Mouse (Mus musculus) limb, embryonic 14.5 days (tissue): ENCODE data around the gene Hus1b. TPM values are rescaled to one million over a fixed set of nuclear protein-coding genes. Genes with fewer than 3 reads are reported as not detected.

Experiments
- ATAC-seq: fragments of 200-750 bp; cut with Nextera tagmentation; 2 replicates; pipeline ENCODE4 v1.8.0; 2017; ENCODE audit warnings: low read depth, moderate number of reproducible peaks, moderate TSS enrichment; ENCODE audit not compliant: low FRiP score
- DNase-seq: peaks from one replicate; pipeline ENCODE4 v3.0.0-alpha.2; 2015; ENCODE audit warnings: low spot score
- H3K27ac ChIP-seq: fragments of 300-500 bp; sonication (generic); replicated peaks from 2 replicates; pipeline ENCODE4 v1.5.1; 2014; ENCODE audit warnings: low read depth, mild to moderate bottlenecking, low read length, moderate library complexity, mixed read lengths
- H3K27me3 ChIP-seq: fragments of 300-500 bp; sonication (generic); 2 replicates; pipeline ENCODE4 v1.6.1; 2014; ENCODE audit warnings: low read length, mixed read lengths; ENCODE audit not compliant: control insufficient read depth, insufficient read depth
- H3K36me3 ChIP-seq: fragments of 300-500 bp; sonication (generic); 2 replicates; pipeline ENCODE4 v1.6.1; 2014; ENCODE audit warnings: mild to moderate bottlenecking, low read length, moderate library complexity, mixed read lengths; ENCODE audit not compliant: control insufficient read depth, insufficient read depth
- H3K4me1 ChIP-seq: fragments of 300-500 bp; sonication (generic); 2 replicates; pipeline ENCODE4 v1.6.1; 2014; ENCODE audit warnings: antibody characterized with exemption, low read length, mixed read lengths; ENCODE audit not compliant: control insufficient read depth, insufficient read depth
- H3K4me2 ChIP-seq: fragments of 300-500 bp; sonication (generic); replicated peaks from 2 replicates; pipeline ENCODE4 v1.6.1; 2014; ENCODE audit warnings: low read depth, mild to moderate bottlenecking, low read length, moderate library complexity; ENCODE audit not compliant: severe bottlenecking
- H3K4me3 ChIP-seq: fragments of 300-500 bp; sonication (generic); replicated peaks from 2 replicates; pipeline ENCODE4 v1.5.1; 2014; ENCODE audit warnings: low read length
- H3K9ac ChIP-seq: fragments of 300-500 bp; sonication (generic); 2 replicates; pipeline ENCODE4 v1.6.1; 2014; ENCODE audit warnings: mild to moderate bottlenecking, low read depth, low read length, moderate library complexity; ENCODE audit not compliant: severe bottlenecking
- H3K9me3 ChIP-seq: fragments of 300-500 bp; sonication (generic); 2 replicates; pipeline ENCODE4 v1.6.1; 2016; ENCODE audit warnings: low read length; ENCODE audit not compliant: control insufficient read depth
- POLR2A ChIP-seq: fragments of 200-500 bp; IDR thresholded peaks from 2 replicates; pipeline ENCODE4 v1.8.0; 2012; ENCODE audit warnings: inconsistent platforms, mild to moderate bottlenecking, moderate library complexity, borderline replicate concordance; ENCODE audit not compliant: insufficient read depth, insufficient read length; ENCODE audit errors: extremely low read depth
- WGBS: fragments of 180-500 bp; shearing (Covaris S2); extraction: QIAGEN DNeasy Blood & Tissue Kit; methylation state at CpG from one replicate; pipeline ENCODE4 v1.1.7; 2014; 5-methylcytosine and 5-hydroxymethylcytosine counted together
- polyA plus RNA-seq, 2 experiments: library from polyadenylated mRNA; depleted of rRNA in 1 of 2; stranded (reverse) in 1 of 2; unstranded in 1 of 2; fragments of >200 nt; fragmentation: Nextera tagmentation in 1 of 2; extraction: Ambion mirVana in 1 of 2; gene quantifications; 2 replicates each; pipeline versions ENCODE4 v1.2.1 to v1.2.3; 2012 to 2014

The Hus1b gene
- polyA plus RNA-seq, 2 experiments = 0.21 TPM

- Histone ChIP-seq H3K9me3 (no peaks in the 10 kb centered on the region), H3K27me3 (no peaks in the 10 kb centered on the region), H3K9ac (no peak overlapping the region), H3K4me3 (no peak overlapping the region), H3K4me2 (no peak overlapping the region), H3K36me3 (no peaks in the 10 kb centered on the region; the same call in 1 of the 2 replicates), H3K4me1 (0 out of 2 replicates have a peak, but pooled peaks cover 4% of the 10 kb centered on the region), H3K27ac (no peak overlapping the region)
- TF ChIP-seq POLR2A = no peak
- WGBS = 68% methylated on average over 5 of the region's 5 CpGs
- ATAC-seq (no peak), DNase-seq (no peak)
Measured at GRCm38 (mm10) chr13:30911931-30912625, 35.5 kb downstream of the Hus1b start.

GRCm38 (mm10) chr13:30910889-30911288, 36.7 kb downstream of the Hus1b start:
- no peak for TF ChIP-seq POLR2A
- Histone ChIP-seq H3K4me2 (no peak overlapping the region), H3K36me3 (no peaks in the 10 kb centered on the region; the same call in 1 of the 2 replicates), H3K9me3 (no peaks in the 10 kb centered on the region), H3K27ac (no peak overlapping the region), H3K27me3 (no peaks in the 10 kb centered on the region), H3K9ac (no peak overlapping the region), H3K4me3 (no peak overlapping the region), H3K4me1 (0 out of 2 replicates have a peak, but pooled peaks cover 4% of the 10 kb centered on the region)
- DNase-seq (no peak), ATAC-seq (no peak)
- 80% methylated on average over 5 of the region's 5 CpGs for WGBS

- ATAC-seq = no peak
- DNase-seq = no peak
- H3K27me3 ChIP-seq = no peaks in the 10 kb centered on the region
- H3K9me3 ChIP-seq = no peaks in the 10 kb centered on the region
- H3K4me3 ChIP-seq = no peak overlapping the region
- no peak overlapping the region for H3K27ac ChIP-seq
- H3K9ac ChIP-seq = no peak overlapping the region
- 36% methylated on average over 2 of the region's 2 CpGs for WGBS
- no peak overlapping the region for H3K4me2 ChIP-seq
- TF ChIP-seq POLR2A = no peak
- peaks cover 22% of the 10 kb centered on the region for H3K36me3 ChIP-seq
- peaks cover 4% of the 10 kb centered on the region; the same call in 1 of the 2 replicates for H3K4me1 ChIP-seq
Measured at GRCm38 (mm10) chr13:30902286-30902685, 45.3 kb downstream of the Hus1b start.

GRCm38 (mm10) chr13:30901387-30902041, 46.0 kb downstream of the Hus1b start:
- DNase-seq = peak; percentile 8

More at GRCm38 (mm10) chr13:30901387-30902041, 46.0 kb downstream of the Hus1b start:
- Histone ChIP-seq H3K36me3 (peaks cover 22% of the 10 kb centered on the region), H3K9ac (no peak overlapping the region), H3K4me1 (peaks cover 4% of the 10 kb centered on the region; the same call in 1 of the 2 replicates), H3K4me2 (no peak overlapping the region), H3K4me3 (no peak overlapping the region), H3K27ac (no peak overlapping the region), H3K27me3 (no peaks in the 10 kb centered on the region), H3K9me3 (no peaks in the 10 kb centered on the region)
- WGBS = 83% methylated on average over 7 of the region's 7 CpGs
- no peak for TF ChIP-seq POLR2A
- ATAC-seq = no peak

Other genes starting within 250 kb of the Hus1b start
- gene Irf4, start 198.5 kb downstream of the Hus1b start, polyA plus RNA-seq (2012; rRNA removed) = 0.27 and 0.34 TPM in 2 replicates
- gene Irf4, start 198.5 kb downstream of the Hus1b start, polyA plus RNA-seq (2014; fragmentation: Nextera tagmentation; extraction: Ambion mirVana) = 0.18 and 0.29 TPM in 2 replicates
- 20.4 and 20.9 TPM in 2 replicates for gene Exoc2, start 26.3 kb upstream of the Hus1b start, polyA plus RNA-seq (2012; rRNA removed)
- gene Exoc2, start 26.3 kb upstream of the Hus1b start, polyA plus RNA-seq (2014; fragmentation: Nextera tagmentation; extraction: Ambion mirVana) = 32.7 and 34.5 TPM in 2 replicates
- 0.08 TPM in 1 of 2 replicates, not detected in the other for gene Gm5447, start 26.4 kb upstream of the Hus1b start, polyA plus RNA-seq (2012; rRNA removed)
- gene Gm5447, start 26.4 kb upstream of the Hus1b start, polyA plus RNA-seq (2014; fragmentation: Nextera tagmentation; extraction: Ambion mirVana) = 0.17 TPM in 1 of 2 replicates, not detected in the other